Mouse (Mus musculus) embryonic fibroblast, embryonic 13.5 days (primary cell): ENCODE measurements around the gene 4933428G20Rik.

Experiments
- CTCF ChIP-seq: IDR thresholded peaks from 2 replicates; pipeline ENCODE4 v1.5.1; 2011; ENCODE audit warnings: mild to moderate bottlenecking, control low read depth, low read length, moderate library complexity, borderline replicate concordance; ENCODE audit not compliant: insufficient read depth
- POLR2A ChIP-seq: IDR thresholded peaks from 2 replicates; pipeline ENCODE4 v1.6.1; 2011; ENCODE audit warnings: low read depth, mild to moderate bottlenecking, control low read depth, low read length, moderate library complexity

DNA sequence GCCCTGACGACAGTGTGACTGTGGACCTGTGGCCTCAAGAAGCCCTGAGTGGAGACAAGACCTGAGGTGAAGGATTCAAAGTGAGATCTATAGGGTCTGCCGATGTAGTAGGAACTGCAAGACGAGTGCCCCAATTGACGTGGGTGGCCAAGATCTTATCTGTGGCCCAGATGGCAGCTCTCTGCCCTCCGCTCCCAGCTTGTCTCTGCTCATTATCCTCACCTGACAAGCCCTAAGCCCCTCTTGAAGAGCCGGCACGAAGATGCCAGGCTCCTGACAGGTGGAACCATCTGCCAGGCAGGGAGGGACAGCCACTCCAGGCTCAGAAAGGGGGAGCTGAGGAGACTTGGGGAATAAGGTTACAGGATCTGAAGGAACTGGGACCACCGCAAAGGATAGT lies 32.2 kb upstream of the 4933428G20Rik start:
- TF ChIP-seq POLR2A, result no peak
- no peak for TF ChIP-seq CTCF
